Mouse (Mus musculus): Measurements from ENCODE around the gene Etnk2. TPM values are rescaled to one million over a fixed set of nuclear protein-coding genes. Genes with fewer than 3 reads are reported as not detected.

Etnk2 gene
- polyA plus RNA-seq, 1 experiment from 2014 or later: 3.0 TPM

DNA sequence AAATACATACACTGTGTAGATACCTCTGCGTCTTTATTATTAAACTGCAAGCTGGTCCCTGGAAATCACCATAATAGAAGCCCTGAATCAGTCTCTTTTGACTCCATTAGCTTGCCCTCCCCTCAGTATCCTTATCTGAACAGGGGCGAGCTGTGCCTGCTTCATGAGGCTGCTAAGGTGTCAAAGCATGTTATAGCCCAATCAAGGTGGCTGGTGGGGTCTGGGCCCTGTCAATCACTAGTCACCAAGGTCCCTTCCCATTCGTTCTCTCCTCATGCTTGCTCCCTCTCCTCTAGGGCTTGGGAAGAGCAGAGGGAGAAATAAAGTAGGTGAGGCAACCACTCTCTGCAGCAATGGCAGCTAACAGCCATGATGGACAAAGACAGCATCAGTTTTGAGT lies 16.1 kb upstream of the Etnk2 start:
- Histone ChIP-seq H3K27me3 (replicated peaks; ENCODE audit: control insufficient read depth, insufficient read depth, low read length) (no peaks in the 10 kb centered on the region), H3K4me1 (ENCODE audit: control insufficient read depth, insufficient read depth, low read length) (peaks cover 17% of the 10 kb centered on the region), H3K4me2 (ENCODE audit: low read depth, low read length) (no peak overlapping the region), H3K4me3 (ENCODE audit: low read length) (no peak overlapping the region), H3K9me3 (ENCODE audit: control insufficient read depth, low read length) (no peaks in the 10 kb centered on the region), H3K36me3 (ENCODE audit: control insufficient read depth, insufficient read depth, low read length) (no peaks in the 10 kb centered on the region), H3K9ac (ENCODE audit: low read depth, low read length) (no peak overlapping the region), H3K27ac (ENCODE audit: low read length) (peak overlapping the region; percentile 46; the same call in 1 of the 2 replicates)
- WGBS: 65% methylated on average over 3 of the region's 3 CpGs
- no peak for ATAC-seq

DNA sequence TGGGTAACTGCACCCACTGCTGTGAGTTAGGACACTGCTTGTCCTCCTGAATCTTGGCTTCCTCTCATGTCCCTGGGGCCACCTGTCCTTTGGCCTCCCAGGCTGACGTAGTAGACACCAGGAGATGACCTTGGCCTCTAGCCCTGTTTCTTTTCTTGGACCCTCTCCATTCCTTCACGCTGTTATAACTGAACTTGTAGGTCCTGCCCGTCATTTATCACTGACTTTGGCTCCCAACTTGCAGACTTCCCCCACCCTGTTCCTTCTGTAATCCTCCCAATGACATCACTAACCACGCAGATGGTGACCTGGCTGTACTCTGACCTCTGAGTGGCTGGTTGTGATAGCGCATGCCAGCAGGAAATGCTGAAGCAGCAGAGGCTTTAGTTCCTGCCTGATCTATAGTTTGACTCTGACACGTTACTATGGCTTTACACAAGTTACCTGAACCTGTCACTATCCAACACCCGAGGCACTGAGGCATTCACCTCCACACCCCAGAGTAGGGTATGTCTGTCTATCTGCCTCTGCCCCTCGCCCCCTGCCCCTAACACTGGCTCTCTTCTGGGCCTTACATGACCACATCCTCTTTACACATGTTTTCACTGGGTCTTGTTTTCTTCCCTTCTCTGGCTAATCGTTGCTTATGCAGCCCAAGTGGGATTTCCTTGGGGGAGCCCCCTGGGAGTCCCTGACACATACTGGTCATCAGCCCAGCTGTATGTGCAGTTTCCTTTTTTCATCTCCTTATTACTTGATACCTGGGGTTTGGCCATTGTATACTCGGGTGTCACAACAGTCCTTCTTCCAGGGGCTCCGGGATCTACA lies 15.5 kb upstream of the Etnk2 start:
- WGBS: 54% methylated on average over 11 of the region's 11 CpGs
- ATAC-seq: peak; percentile 84
- H3K4me3 ChIP-seq (ENCODE audit: low read length): no peak overlapping the region

DNA sequence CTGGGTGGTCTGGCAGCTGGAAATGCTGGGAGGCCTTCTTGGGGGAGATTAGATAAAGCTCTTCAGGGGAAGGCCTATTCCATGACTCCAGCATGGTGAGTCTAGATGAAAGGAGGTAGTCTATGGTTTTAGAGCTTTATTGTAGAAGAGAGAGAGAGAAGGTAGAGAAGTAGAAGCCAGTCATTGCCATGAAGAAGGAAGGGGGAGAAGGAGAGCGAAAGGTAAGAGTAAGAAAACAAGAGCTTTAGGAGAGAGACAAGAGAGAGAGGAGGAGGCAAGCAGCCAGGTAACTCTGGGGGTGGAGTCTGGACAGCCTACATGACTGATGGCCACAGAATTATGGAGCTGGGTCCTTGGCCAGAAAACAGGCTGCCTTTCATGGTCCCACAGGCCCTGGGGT lies 13.2 kb upstream of the Etnk2 start, which contains the start of gene Ren1:
Gene Ren1 (plus strand): TSS at position 301 of the 400 bp plus-strand sequence.
- no peaks in the 10 kb centered on the region for H3K36me3 ChIP-seq (ENCODE audit: control insufficient read depth, insufficient read depth, low read length)
- no peak within 1 kb of the TSS for H3K27ac ChIP-seq (ENCODE audit: low read length)
- no peak within 1 kb of the TSS for H3K4me2 ChIP-seq (ENCODE audit: low read depth, low read length)
- WGBS: 87% methylated on average over 1 of the region's 1 CpGs
- peaks cover 11% of the 10 kb centered on the region for H3K4me1 ChIP-seq (ENCODE audit: control insufficient read depth, insufficient read depth, low read length)
- ATAC-seq: no peak
- no peaks in the 10 kb centered on the region for H3K27me3 ChIP-seq (replicated peaks; ENCODE audit: control insufficient read depth, insufficient read depth, low read length)
- H3K9ac ChIP-seq (ENCODE audit: low read depth, low read length): no peak within 1 kb of the TSS
- no peak within 1 kb of the TSS for H3K4me3 ChIP-seq (ENCODE audit: low read length)
- no peaks in the 10 kb centered on the region for H3K9me3 ChIP-seq (ENCODE audit: control insufficient read depth, low read length)

More for the DNA sequence above, 15.5 kb upstream of the Etnk2 start:
- Histone ChIP-seq H3K4me2 (ENCODE audit: low read depth, low read length) (no peak overlapping the region), H3K27me3 (replicated peaks; ENCODE audit: control insufficient read depth, insufficient read depth, low read length) (no peaks in the 10 kb centered on the region), H3K36me3 (ENCODE audit: control insufficient read depth, insufficient read depth, low read length) (no peaks in the 10 kb centered on the region), H3K4me1 (ENCODE audit: control insufficient read depth, insufficient read depth, low read length) (peaks cover 17% of the 10 kb centered on the region), H3K9me3 (ENCODE audit: control insufficient read depth, low read length) (no peaks in the 10 kb centered on the region), H3K9ac (ENCODE audit: low read depth, low read length) (no peak overlapping the region), H3K27ac (ENCODE audit: low read length) (peak overlapping the region; percentile 67; the same call in 1 of the 2 replicates)

DNA sequence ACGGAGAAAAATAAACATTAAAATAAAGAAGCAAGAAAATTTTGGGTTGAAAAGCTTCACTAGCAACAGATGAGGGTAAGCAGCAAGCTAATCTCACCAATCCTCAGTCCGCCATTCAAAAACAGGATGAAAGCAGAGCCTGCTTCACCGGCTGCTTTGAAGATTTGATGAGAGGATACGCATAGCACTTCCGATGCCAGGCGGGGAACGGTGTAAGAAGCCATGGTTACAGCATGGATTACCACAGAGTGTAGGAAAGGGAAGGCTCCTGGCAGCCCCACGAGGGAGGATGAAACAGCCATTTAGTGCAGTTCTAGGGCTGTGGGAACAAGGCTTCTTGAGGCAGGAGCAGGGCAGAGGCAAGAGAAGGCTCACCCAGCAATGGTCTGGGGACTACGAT lies 11.6 kb upstream of the Etnk2 start:
- H3K9ac ChIP-seq (ENCODE audit: low read depth, low read length): no peak overlapping the region
- no peaks in the 10 kb centered on the region for H3K9me3 ChIP-seq (ENCODE audit: control insufficient read depth, low read length)
- H3K4me2 ChIP-seq (ENCODE audit: low read depth, low read length): no peak overlapping the region
- 59% methylated on average over 9 of the region's 9 CpGs for WGBS
- peaks cover 11% of the 10 kb centered on the region for H3K4me1 ChIP-seq (ENCODE audit: control insufficient read depth, insufficient read depth, low read length)
- no peaks in the 10 kb centered on the region for H3K27me3 ChIP-seq (replicated peaks; ENCODE audit: control insufficient read depth, insufficient read depth, low read length)
- H3K27ac ChIP-seq (ENCODE audit: low read length): no peak overlapping the region
- no peaks in the 10 kb centered on the region for H3K36me3 ChIP-seq (ENCODE audit: control insufficient read depth, insufficient read depth, low read length)
- no peak for ATAC-seq
- H3K4me3 ChIP-seq (ENCODE audit: low read length): no peak overlapping the region

DNA sequence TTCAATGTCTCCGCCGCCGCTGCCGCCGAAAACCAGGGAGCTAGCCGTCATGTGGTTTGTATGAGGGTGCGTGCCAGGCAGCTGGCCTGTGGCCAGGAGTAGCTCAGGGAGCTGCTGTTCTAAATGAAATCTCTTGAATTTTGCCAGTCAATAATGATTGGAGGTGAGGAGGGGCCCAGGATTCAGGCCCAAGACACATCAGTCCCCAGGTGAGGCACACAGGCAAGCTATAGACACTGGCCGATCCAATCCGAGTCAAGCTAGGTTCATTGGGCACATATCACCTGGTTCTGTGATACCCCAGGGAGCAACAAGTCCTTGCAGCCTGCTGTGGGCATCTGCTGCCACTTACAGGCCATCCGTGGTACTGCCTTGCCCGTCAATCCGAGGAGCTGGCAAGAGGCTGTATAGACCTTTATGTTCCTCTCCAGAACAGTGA lies 10.0 kb upstream of the Etnk2 start:
- WGBS: 42% methylated on average over 12 of the region's 12 CpGs
- H3K9ac ChIP-seq (ENCODE audit: low read depth, low read length): no peak overlapping the region
- no peaks in the 10 kb centered on the region for H3K36me3 ChIP-seq (ENCODE audit: control insufficient read depth, insufficient read depth, low read length)
- H3K9me3 ChIP-seq (ENCODE audit: control insufficient read depth, low read length): no peaks in the 10 kb centered on the region
- H3K27me3 ChIP-seq (replicated peaks; ENCODE audit: control insufficient read depth, insufficient read depth, low read length): no peaks in the 10 kb centered on the region
- no peak overlapping the region for H3K4me3 ChIP-seq (ENCODE audit: low read length)
- no peak overlapping the region for H3K27ac ChIP-seq (ENCODE audit: low read length)
- peak; percentile 51 for ATAC-seq
- no peaks in the 10 kb centered on the region for H3K4me1 ChIP-seq (ENCODE audit: control insufficient read depth, insufficient read depth, low read length)
- H3K4me2 ChIP-seq (ENCODE audit: low read depth, low read length): no peak overlapping the region

DNA sequence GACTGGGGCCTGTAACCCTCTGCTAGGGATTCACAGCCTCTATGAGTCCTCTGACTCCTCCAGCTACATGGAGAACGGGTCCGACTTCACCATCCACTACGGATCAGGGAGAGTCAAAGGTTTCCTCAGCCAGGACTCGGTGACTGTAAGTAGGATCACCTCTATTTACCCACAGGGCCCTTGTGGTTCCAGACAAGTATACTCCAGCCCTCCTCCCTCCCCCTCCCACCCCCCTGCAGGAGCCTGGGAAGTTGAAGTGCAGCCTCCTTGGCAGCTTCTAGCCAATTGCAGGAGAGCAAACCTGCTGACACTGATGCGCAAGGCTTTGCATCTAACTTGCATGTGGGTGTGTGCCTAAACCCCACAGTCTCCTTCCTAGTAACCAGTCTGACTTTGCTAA lies 7.9 kb upstream of the Etnk2 start:
- Histone ChIP-seq H3K4me1 (ENCODE audit: control insufficient read depth, insufficient read depth, low read length) (no peaks in the 10 kb centered on the region), H3K9ac (ENCODE audit: low read depth, low read length) (no peak overlapping the region), H3K27me3 (replicated peaks; ENCODE audit: control insufficient read depth, insufficient read depth, low read length) (no peaks in the 10 kb centered on the region), H3K4me2 (ENCODE audit: low read depth, low read length) (no peak overlapping the region), H3K4me3 (ENCODE audit: low read length) (no peak overlapping the region), H3K27ac (ENCODE audit: low read length) (no peak overlapping the region), H3K36me3 (ENCODE audit: control insufficient read depth, insufficient read depth, low read length) (no peaks in the 10 kb centered on the region), H3K9me3 (ENCODE audit: control insufficient read depth, low read length) (no peaks in the 10 kb centered on the region)
- WGBS: 48% methylated on average over 5 of the region's 5 CpGs
- ATAC-seq: no peak

DNA sequence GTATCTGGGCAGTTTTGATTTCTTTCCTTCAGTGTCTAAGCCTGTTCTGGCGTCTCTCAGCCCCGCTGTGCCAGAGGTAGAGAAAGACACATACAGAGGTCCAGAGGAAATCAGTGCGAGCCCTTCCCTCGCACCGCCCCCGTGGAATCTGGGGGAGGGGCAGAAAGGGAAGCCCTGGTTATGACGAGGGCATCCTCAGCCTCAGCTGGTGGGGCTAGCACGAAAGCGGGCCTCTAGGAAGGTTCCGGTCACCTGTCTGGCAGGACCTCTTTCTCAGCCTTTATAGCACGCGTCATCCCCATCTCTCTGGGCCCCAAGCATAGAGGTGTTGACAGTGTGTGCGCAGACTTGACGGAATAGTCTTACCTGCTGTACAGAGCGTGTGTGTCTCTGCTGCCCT lies 7.5 kb upstream of the Etnk2 start:
- Histone ChIP-seq H3K27me3 (replicated peaks; ENCODE audit: control insufficient read depth, insufficient read depth, low read length) (no peaks in the 10 kb centered on the region), H3K4me1 (ENCODE audit: control insufficient read depth, insufficient read depth, low read length) (no peaks in the 10 kb centered on the region), H3K36me3 (ENCODE audit: control insufficient read depth, insufficient read depth, low read length) (no peaks in the 10 kb centered on the region), H3K9me3 (ENCODE audit: control insufficient read depth, low read length) (no peaks in the 10 kb centered on the region), H3K4me2 (ENCODE audit: low read depth, low read length) (no peak overlapping the region), H3K4me3 (ENCODE audit: low read length) (no peak overlapping the region), H3K27ac (ENCODE audit: low read length) (no peak overlapping the region), H3K9ac (ENCODE audit: low read depth, low read length) (no peak overlapping the region)
- WGBS: 56% methylated on average over 15 of the region's 15 CpGs
- ATAC-seq: no peak

DNA sequence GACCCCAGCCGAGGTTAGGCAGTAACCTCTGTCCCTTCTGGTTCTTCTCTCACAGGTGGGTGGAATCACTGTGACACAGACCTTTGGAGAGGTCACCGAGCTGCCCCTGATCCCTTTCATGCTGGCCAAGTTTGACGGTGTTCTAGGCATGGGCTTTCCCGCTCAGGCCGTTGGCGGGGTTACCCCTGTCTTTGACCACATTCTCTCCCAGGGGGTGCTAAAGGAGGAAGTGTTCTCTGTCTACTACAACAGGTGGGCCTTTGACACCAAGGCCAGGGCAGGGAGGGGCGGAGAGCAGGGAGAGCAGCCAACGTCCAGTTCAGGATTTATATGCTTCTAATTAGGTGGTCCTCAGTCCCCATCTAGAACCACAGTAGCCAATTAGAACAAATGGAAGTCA lies 7.0 kb upstream of the Etnk2 start:
- H3K9me3 ChIP-seq (ENCODE audit: control insufficient read depth, low read length): no peaks in the 10 kb centered on the region

DNA sequence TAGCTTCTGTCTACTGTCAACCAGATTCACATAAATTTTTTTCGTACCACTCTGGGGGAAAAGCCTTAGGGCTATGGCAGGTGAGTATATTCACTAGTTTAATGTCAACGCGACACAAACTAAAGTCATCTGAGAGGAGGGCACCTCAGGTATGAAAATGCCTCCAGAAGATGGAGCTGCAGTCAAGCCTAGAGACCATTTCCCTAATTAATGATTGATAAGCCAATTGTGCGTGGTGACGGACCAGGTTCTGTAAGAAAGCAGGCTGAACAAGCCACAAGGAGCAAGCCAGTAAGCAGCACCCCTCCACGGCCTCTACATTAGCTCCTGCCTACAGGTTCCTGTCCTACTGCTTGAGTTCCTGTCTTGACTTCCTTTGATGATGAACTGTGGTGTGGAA lies 2.4 kb upstream of the Etnk2 start:
- Histone ChIP-seq H3K27ac (ENCODE audit: low read length) (no peak overlapping the region), H3K9me3 (ENCODE audit: control insufficient read depth, low read length) (no peaks in the 10 kb centered on the region), H3K4me1 (ENCODE audit: control insufficient read depth, insufficient read depth, low read length) (peaks cover 14% of the 10 kb centered on the region), H3K36me3 (ENCODE audit: control insufficient read depth, insufficient read depth, low read length) (no peaks in the 10 kb centered on the region), H3K27me3 (replicated peaks; ENCODE audit: control insufficient read depth, insufficient read depth, low read length) (peaks cover 5% of the 10 kb centered on the region), H3K4me2 (ENCODE audit: low read depth, low read length) (no peak overlapping the region), H3K9ac (ENCODE audit: low read depth, low read length) (no peak overlapping the region), H3K4me3 (ENCODE audit: low read length) (no peak overlapping the region)
- WGBS: 92% methylated on average over 6 of the region's 6 CpGs
- ATAC-seq: no peak

More for the DNA sequence above, 7.0 kb upstream of the Etnk2 start:
- Histone ChIP-seq H3K36me3 (ENCODE audit: control insufficient read depth, insufficient read depth, low read length) (no peaks in the 10 kb centered on the region), H3K4me3 (ENCODE audit: low read length) (no peak overlapping the region), H3K4me2 (ENCODE audit: low read depth, low read length) (no peak overlapping the region), H3K4me1 (ENCODE audit: control insufficient read depth, insufficient read depth, low read length) (no peaks in the 10 kb centered on the region), H3K27ac (ENCODE audit: low read length) (no peak overlapping the region), H3K27me3 (replicated peaks; ENCODE audit: control insufficient read depth, insufficient read depth, low read length) (no peaks in the 10 kb centered on the region), H3K9ac (ENCODE audit: low read depth, low read length) (no peak overlapping the region)
- WGBS: 62% methylated on average over 8 of the region's 8 CpGs
- no peak for ATAC-seq
